Mouse (Mus musculus): ENCODE data around the gene Tvp23b.

The Tvp23b gene

GRCm38 (mm10) chr11:62879220-62880048, at the start of gene Tvp23b:
Gene Tvp23b (plus strand): TSS chr11:62879455.
- DNase-seq (ENCODE audit: extremely low spot score, low read depth, low spot score): peak; percentile 72

- DNase-seq (ENCODE audit: extremely low spot score, low read depth, low spot score): no peak
Measured at GRCm38 (mm10) chr11:62830387-62830786, 48.9 kb upstream of the Tvp23b start.

- no peak for DNase-seq (ENCODE audit: extremely low spot score, low read depth, low spot score)
Measured at GRCm38 (mm10) chr11:62831906-62832305, 47.3 kb upstream of the Tvp23b start.

- no peak for DNase-seq (ENCODE audit: extremely low spot score, low read depth, low spot score)
Measured at GRCm38 (mm10) chr11:62844562-62844961, 34.7 kb upstream of the Tvp23b start.

- DNase-seq (ENCODE audit: extremely low spot score, low read depth, low spot score): no peak
Measured at GRCm38 (mm10) chr11:62845730-62846129, 33.5 kb upstream of the Tvp23b start.

- no peak for DNase-seq (ENCODE audit: extremely low spot score, low read depth, low spot score)
Measured at GRCm38 (mm10) chr11:62846961-62847654, 32.1 kb upstream of the Tvp23b start, which contains the start of gene Fbxw10. Gene Fbxw10 (plus strand): TSS chr11:62847069.

- no peak for DNase-seq (ENCODE audit: extremely low spot score, low read depth, low spot score)
Measured at GRCm38 (mm10) chr11:62847655-62848191, 31.5 kb upstream of the Tvp23b start.

GRCm38 (mm10) chr11:62848301-62848700, 31.0 kb upstream of the Tvp23b start:
- DNase-seq (ENCODE audit: extremely low spot score, low read depth, low spot score): no peak

GRCm38 (mm10) chr11:62851199-62851598, 28.1 kb upstream of the Tvp23b start:
- no peak for DNase-seq (ENCODE audit: extremely low spot score, low read depth, low spot score)

GRCm38 (mm10) chr11:62853334-62853733, 25.9 kb upstream of the Tvp23b start:
- no peak for DNase-seq (ENCODE audit: extremely low spot score, low read depth, low spot score)

GRCm38 (mm10) chr11:62865562-62865961, 13.7 kb upstream of the Tvp23b start:
- no peak for DNase-seq (ENCODE audit: extremely low spot score, low read depth, low spot score)

GRCm38 (mm10) chr11:62866685-62867084, 12.6 kb upstream of the Tvp23b start:
- no peak for DNase-seq (ENCODE audit: extremely low spot score, low read depth, low spot score)

GRCm38 (mm10) chr11:62869201-62869600, 10.1 kb upstream of the Tvp23b start:
- no peak for DNase-seq (ENCODE audit: extremely low spot score, low read depth, low spot score)

GRCm38 (mm10) chr11:62869715-62870371, 9.4 kb upstream of the Tvp23b start:
- DNase-seq (ENCODE audit: extremely low spot score, low read depth, low spot score): no peak

GRCm38 (mm10) chr11:62873479-62873878, 5.8 kb upstream of the Tvp23b start:
- DNase-seq (ENCODE audit: extremely low spot score, low read depth, low spot score): no peak

GRCm38 (mm10) chr11:62875696-62876095, 3.6 kb upstream of the Tvp23b start:
- no peak for DNase-seq (ENCODE audit: extremely low spot score, low read depth, low spot score)

- no peak for DNase-seq (ENCODE audit: extremely low spot score, low read depth, low spot score)
Measured at GRCm38 (mm10) chr11:62876445-62876844, 2.8 kb upstream of the Tvp23b start.

GRCm38 (mm10) chr11:62877391-62877790, 1.9 kb upstream of the Tvp23b start:
- no peak for DNase-seq (ENCODE audit: extremely low spot score, low read depth, low spot score)

GRCm38 (mm10) chr11:62878728-62879127, 527 bp upstream of the Tvp23b start:
- DNase-seq (ENCODE audit: extremely low spot score, low read depth, low spot score): no peak

GRCm38 (mm10) chr11:62883407-62883806, 4.2 kb downstream of the Tvp23b start:
- no peak for DNase-seq (ENCODE audit: extremely low spot score, low read depth, low spot score)

- no peak for DNase-seq (ENCODE audit: extremely low spot score, low read depth, low spot score)
Measured at GRCm38 (mm10) chr11:62885323-62885722, 6.1 kb downstream of the Tvp23b start.

Measured in hindlimb bud, embryonic 11.5 days (tissue).